Mouse (Mus musculus) cerebellum, adult 9-10 months (tissue): Measurements from ENCODE around the gene Lsp1.

Source experiments
- DNase-seq: peaks from one replicate; pipeline ENCODE4 v3.0.0; 2022

Lsp1 gene

DNA sequence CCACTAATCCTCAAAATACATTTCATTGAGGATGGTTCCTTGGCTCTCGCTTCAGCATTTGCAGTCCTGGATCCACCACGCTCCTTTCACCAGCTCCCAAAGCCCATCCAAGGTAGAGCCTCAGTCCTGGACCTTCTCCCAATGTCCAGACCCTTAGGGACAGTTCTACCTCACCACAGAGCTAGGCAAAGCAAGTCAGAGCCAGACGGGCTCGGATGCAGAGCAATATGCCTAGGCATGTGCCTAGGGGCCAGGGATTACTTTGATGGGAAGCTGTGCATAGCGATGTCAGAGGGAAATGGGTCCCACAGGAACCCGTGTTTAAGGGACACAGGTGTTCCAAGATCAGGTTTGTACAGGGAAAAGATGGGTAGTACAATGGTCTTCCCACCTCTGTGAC is 15.3 kb upstream of the Lsp1 start:
- no peak for DNase-seq

DNA sequence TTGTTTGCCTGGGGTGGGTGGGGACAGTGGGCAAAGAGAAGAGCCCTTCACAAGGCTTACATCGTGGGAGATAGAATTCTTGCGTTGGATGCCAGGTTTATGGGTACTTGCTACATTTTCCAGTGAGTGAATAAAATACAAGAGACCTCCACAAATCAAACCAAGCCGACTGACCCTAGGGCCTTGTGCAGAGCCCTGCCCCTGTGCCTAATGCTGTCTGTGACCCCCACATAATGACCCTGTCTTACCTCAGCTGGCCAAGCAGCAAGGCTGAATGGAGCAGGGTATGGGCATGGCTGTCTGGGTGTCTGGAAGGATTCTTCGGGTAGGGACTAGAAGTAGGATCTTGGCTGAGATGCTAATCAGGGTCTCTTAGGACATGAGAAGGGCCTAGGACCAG is 14.3 kb upstream of the Lsp1 start:
- DNase-seq: no peak

GRCm38 (mm10) chr7:142449038-142449617 is 11.5 kb upstream of the Lsp1 start:
- DNase-seq: no peak

- DNase-seq: no peak
Observed at GRCm38 (mm10) chr7:142454706-142455105, 5.9 kb upstream of the Lsp1 start.

GRCm38 (mm10) chr7:142455251-142455650 is 5.4 kb upstream of the Lsp1 start:
- no peak for DNase-seq

DNA sequence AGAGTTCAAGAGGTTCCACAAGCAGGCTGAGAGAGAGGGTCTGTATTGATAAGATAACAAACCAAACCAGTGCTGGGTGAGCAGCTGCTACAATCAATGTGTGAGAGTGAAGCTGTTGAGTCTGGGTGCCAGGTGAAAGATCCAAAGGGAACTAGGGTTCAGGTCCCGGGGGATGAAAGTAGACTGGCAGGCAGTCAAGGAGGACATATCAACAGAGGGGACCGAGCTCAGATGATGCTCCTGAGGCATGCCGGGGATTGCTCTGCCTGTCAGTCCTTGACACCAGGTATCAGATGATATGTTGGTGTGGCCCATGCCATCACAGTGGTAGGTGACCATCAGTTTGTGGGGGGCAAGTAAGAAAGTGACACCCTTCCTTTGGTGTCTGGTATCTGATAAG is 3.8 kb upstream of the Lsp1 start:
- DNase-seq: no peak

- DNase-seq: peak; percentile 93
Observed at GRCm38 (mm10) chr7:142457227-142457811, 3.3 kb upstream of the Lsp1 start.

DNA sequence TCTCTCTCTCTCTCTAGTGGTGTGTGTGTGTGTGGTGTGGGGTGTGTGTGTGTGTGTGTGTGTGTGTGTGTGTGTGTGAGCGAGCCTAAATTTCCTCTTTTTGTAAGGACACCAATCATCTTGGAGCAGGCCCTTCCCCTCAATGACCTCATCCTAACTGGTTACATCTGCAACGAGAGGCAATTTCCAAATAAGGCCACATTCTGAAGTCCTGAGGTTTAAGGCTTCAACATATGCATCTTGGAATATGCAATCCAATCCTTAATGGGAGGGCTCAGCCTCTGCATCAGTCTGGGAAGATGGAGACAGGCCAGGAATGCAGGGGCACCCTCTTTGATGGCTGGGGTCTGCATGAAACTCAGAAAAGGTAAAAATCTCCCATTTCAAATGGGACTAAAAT is 2.6 kb upstream of the Lsp1 start:
- DNase-seq: no peak

GRCm38 (mm10) chr7:142458676-142459298 is 1.8 kb upstream of the Lsp1 start:
- no peak for DNase-seq

DNA sequence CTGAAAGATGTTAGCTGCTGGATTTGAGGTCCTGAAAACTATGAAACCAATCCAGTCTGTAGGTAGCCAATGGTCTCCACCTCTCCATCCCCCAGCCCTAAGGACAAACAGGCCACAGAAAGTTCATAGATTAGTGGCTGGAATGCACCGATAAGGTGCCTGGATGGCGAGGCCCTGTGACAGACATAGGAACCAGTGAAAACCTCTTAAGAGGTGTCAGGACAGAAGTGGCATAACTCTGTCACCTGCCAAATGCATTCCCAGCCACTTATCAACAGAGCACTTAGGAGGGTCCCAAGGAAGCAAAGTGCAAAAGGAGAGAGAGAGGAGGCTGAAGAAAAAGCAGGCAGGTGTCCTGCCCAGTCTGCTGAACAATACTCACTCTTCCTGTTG is 1.3 kb upstream of the Lsp1 start:
- no peak for DNase-seq

- no peak for DNase-seq
Observed at GRCm38 (mm10) chr7:142461446-142461845, 837 bp downstream of the Lsp1 start.

GRCm38 (mm10) chr7:142462190-142462589 is 1.6 kb downstream of the Lsp1 start:
- DNase-seq: no peak

- DNase-seq: no peak
Observed at GRCm38 (mm10) chr7:142462594-142463078, 2.0 kb downstream of the Lsp1 start.

- no peak for DNase-seq
Observed at GRCm38 (mm10) chr7:142470171-142470691, 9.6 kb downstream of the Lsp1 start.

GRCm38 (mm10) chr7:142470808-142471413 is 10.3 kb downstream of the Lsp1 start:
- no peak for DNase-seq

DNA sequence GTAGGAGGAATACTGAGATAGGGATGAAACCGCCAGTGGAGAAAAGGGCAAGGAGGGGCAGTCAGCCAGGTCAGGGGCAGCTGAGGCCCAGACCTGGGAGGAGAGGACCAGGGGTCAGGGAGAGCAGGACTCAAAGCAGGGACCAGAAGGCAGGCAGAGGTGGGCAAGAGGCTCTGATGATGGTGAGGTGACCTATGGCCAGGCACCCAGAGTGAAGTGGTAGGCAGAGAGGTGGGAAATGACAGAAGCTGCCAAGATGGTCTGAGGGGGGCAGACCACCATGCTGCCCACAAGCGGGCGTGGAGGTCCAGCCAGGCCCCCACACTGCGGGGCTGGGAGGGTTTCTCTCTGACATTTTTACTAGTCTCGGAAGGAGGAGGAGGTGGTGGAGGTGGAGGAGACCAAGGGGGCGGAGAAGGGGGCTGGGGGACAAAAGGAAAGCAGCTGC is 10.8 kb downstream of the Lsp1 start:
- DNase-seq: no peak

GRCm38 (mm10) chr7:142471884-142472570 is 11.4 kb downstream of the Lsp1 start:
- DNase-seq: no peak

GRCm38 (mm10) chr7:142472936-142473335 is 12.3 kb downstream of the Lsp1 start:
- peak; percentile 61 for DNase-seq

DNA sequence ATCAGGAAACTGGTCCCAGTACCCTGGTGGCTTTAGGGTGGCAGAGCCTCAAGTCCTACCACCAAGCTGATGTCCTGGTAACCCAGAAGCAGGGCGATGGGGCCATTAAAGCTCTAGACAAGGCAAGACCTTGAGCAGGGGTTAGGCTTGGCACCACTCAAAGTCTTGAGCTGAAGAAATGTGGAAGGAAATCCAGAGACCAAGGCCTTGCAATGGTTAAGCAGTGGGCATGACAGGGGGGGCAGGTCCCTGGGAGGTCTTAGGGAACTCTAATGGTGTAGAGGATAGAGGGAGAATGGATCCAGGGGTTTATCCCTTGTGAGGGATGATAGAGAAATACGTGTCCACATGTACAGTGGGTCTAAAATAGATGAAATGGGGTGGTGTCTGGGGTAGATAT is 12.9 kb downstream of the Lsp1 start:
- no peak for DNase-seq

GRCm38 (mm10) chr7:142474799-142475198 is 14.2 kb downstream of the Lsp1 start:
- no peak for DNase-seq

DNA sequence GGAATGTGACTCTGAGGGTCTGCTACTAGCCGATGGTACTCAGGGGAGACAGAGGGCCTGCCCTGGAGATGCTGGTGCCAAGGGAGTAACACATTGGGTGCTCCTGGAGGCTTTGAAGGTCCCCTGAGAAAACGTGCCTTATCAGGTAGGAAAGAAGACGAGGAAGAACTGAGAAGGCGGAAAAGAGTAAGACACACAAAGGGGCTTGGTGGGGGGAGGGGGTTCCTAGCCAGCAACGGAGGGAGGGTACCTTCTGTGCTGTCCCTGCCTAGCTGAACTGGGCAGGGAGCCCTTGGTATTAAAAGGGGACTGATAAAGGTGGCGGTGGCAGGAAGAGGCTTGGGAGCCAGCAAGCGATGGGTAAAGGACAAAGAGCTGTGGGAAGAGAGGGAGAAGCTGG is 15.0 kb downstream of the Lsp1 start:
- no peak for DNase-seq

DNA sequence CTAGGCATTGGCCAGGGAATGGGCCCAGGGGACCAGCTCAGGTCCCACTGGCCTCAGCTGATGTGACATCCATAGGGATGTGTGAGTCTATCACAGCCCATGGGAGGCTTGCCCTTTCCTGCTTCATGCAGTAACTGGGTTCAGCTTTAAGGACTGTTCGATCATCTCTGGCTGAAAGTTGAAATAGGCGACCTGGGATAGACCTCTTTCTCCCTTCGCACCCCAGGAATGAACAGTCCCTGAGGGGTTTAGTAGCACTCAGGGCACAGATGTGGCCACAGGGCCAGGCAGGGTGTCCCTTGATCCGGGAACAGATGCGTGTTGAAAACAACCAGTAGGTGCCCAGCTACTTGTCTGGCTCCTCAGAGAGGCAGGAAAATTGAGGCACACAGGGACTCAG is 15.7 kb downstream of the Lsp1 start:
- no peak for DNase-seq

DNA sequence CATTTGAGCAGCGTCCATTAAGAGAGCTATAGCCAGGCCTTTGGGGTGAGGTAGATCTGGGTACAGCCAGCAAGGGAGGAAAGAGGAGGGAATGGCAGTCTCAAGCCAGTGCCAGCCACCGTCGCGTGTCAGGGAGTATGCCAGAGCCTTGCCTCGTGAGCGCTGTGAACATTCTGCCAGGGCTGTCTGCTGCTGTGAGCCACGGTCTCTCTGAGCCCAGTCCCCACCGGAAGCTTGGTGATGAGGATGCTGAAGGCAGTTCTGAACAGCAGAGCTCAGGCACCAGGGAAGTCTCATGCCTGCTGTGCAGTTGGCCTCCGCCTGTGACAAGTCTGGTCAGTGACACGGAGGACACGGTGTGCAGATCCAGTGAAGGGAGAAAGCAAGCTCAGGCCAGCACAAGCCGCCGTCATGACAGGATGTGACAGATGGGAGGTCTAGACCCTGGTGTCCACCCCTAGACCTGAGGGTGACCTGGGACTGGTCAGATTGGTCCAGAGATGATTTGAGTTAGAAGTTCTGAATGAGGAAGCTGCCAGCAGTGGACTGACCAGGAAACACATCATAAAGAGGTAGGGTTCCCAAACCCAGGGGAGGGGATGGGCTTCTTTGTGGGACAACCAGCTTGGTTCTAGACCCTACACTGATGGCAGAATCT is 16.3 kb downstream of the Lsp1 start:
- no peak for DNase-seq
